Mouse (Mus musculus) CH12F3 (cell line): Measurements from ENCODE around the gene Fam126a.

Experiments
- in situ Hi-C: fragments of 300-500 bp; cut with MboI; formaldehyde crosslinking; loops from 2 replicates; pipeline ENCODE4 v1.14.3; 2020; ENCODE audit warnings: low sequenced_read_pairs

Gene Fam126a

GRCm38 (mm10) chr5:24043367-24043766, 12.9 kb upstream of the Fam126a start:
- in situ Hi-C loops, result no loop called here

- in situ Hi-C loops, result no loop called here
Measured at GRCm38 (mm10) chr5:24041341-24041852, 10.9 kb upstream of the Fam126a start.

- in situ Hi-C loops, result no loop called here
Measured at GRCm38 (mm10) chr5:24040601-24041000, 10.1 kb upstream of the Fam126a start.

GRCm38 (mm10) chr5:24039423-24039822, 8.9 kb upstream of the Fam126a start:
- in situ Hi-C loops, result no loop called here

- in situ Hi-C loops, result no loop called here
Measured at GRCm38 (mm10) chr5:24038819-24039218, 8.3 kb upstream of the Fam126a start.

- in situ Hi-C loops, result no loop called here
Measured at GRCm38 (mm10) chr5:24038190-24038589, 7.7 kb upstream of the Fam126a start.

- in situ Hi-C loops, result no loop called here
Measured at GRCm38 (mm10) chr5:24036731-24037130, 6.2 kb upstream of the Fam126a start.

- in situ Hi-C loops, result no loop called here
Measured at GRCm38 (mm10) chr5:24034970-24035369, 4.5 kb upstream of the Fam126a start.

GRCm38 (mm10) chr5:24034091-24034490, 3.6 kb upstream of the Fam126a start:
- in situ Hi-C loops, result no loop called here

GRCm38 (mm10) chr5:24029946-24030578, 428 bp downstream of the Fam126a start:
- in situ Hi-C loops, result no loop called here

GRCm38 (mm10) chr5:24029331-24029771, 1.1 kb downstream of the Fam126a start:
- in situ Hi-C loops, result no loop called here

GRCm38 (mm10) chr5:24024957-24025356, 5.5 kb downstream of the Fam126a start:
- in situ Hi-C loops, result no loop called here

GRCm38 (mm10) chr5:24023226-24023625, 7.3 kb downstream of the Fam126a start:
- in situ Hi-C loops, result no loop called here

GRCm38 (mm10) chr5:24021683-24022082, 8.8 kb downstream of the Fam126a start:
- in situ Hi-C loops, result no loop called here

GRCm38 (mm10) chr5:24020380-24020779, 10.1 kb downstream of the Fam126a start:
- in situ Hi-C loops, result no loop called here

GRCm38 (mm10) chr5:24019341-24020185, 10.9 kb downstream of the Fam126a start:
- in situ Hi-C loops, result no loop called here

- in situ Hi-C loops, result no loop called here
Measured at GRCm38 (mm10) chr5:24018621-24019261, 11.7 kb downstream of the Fam126a start.

GRCm38 (mm10) chr5:24016912-24017311, 13.6 kb downstream of the Fam126a start:
- in situ Hi-C loops, result no loop called here

- in situ Hi-C loops, result no loop called here
Measured at GRCm38 (mm10) chr5:24013338-24014003, 17.0 kb downstream of the Fam126a start.

GRCm38 (mm10) chr5:23999083-23999671, 31.3 kb downstream of the Fam126a start:
- in situ Hi-C loops, result no loop called here

GRCm38 (mm10) chr5:23995951-23996350, 34.5 kb downstream of the Fam126a start:
- in situ Hi-C loops, result no loop called here
